Mouse (Mus musculus) cerebellum, adult 11 months (tissue): ENCODE measurements around the gene Cyp2c50.
"Not testable (repeated sequence)": the region's sequence is repeated elsewhere in the genome, so short reads cannot be mapped to it uniquely, and the experiment has no call there.

Experiments used
- DNase-seq: peaks from one replicate; pipeline ENCODE4 v3.0.0; 2022

The Cyp2c50 gene

GRCm38 (mm10) chr19:40089421-40089820 lies at the start of gene Cyp2c50:
Gene Cyp2c50, plus strand, starts transcription at chr19:40089688.
- DNase-seq: not testable (repeated sequence)

- DNase-seq: no peak
Measured at GRCm38 (mm10) chr19:40073701-40074100, 15.8 kb upstream of the Cyp2c50 start, which contains the start of gene Cyp2c54. Gene Cyp2c54, minus strand, starts transcription at chr19:40073827.

- no peak for DNase-seq
Measured at GRCm38 (mm10) chr19:40088381-40088780, 1.1 kb upstream of the Cyp2c50 start.

GRCm38 (mm10) chr19:40091111-40091510 lies 1.6 kb downstream of the Cyp2c50 start:
- no peak for DNase-seq

- DNase-seq: not testable (repeated sequence)
Measured at GRCm38 (mm10) chr19:40119624-40120023, 30.1 kb downstream of the Cyp2c50 start.

GRCm38 (mm10) chr19:40125165-40125564 lies 35.7 kb downstream of the Cyp2c50 start:
- not testable (repeated sequence) for DNase-seq

- DNase-seq: not testable (repeated sequence)
Measured at GRCm38 (mm10) chr19:40126996-40127395, 37.5 kb downstream of the Cyp2c50 start.
